Mouse (Mus musculus): Measurements from ENCODE around the gene Cdh13.

- TF ChIP-seq CTCF (IDR thresholded peaks at IDR 0.05; ENCODE audit: low read depth): no peak
- no peak for TF ChIP-seq EP300 (IDR thresholded peaks at IDR 0.05; ENCODE audit: low read depth)
These were observed 566.0 kb downstream of the Cdh13 start for GRCm38 (mm10) chr8:118849515-118849914.

Data from liver, postnatal 0 days (tissue).